Mouse (Mus musculus) lung, adult 2 months (tissue): ENCODE measurements around the gene Kmt2b. TPM values are rescaled to one million over a fixed set of nuclear protein-coding genes. Genes with fewer than 3 reads are reported as not detected.

ENCODE experiments used
- DNase-seq: peaks from one replicate; pipeline ENCODE4 v3.0.0; 2022
- H3K4me1 ChIP-seq: fragments of 200-500 bp; 2 replicates; pipeline ENCODE4 v1.6.1; 2011; ENCODE audit warnings: low read length; ENCODE audit not compliant: control insufficient read depth, insufficient read depth
- H3K4me3 ChIP-seq: fragments of 200-500 bp; replicated peaks from 2 replicates; pipeline ENCODE3; 2011; ENCODE audit warnings: low read depth, mild to moderate bottlenecking, control low read depth, low read length; ENCODE audit errors: extremely low read depth
- CTCF ChIP-seq: fragments of 200-500 bp; IDR thresholded peaks from 2 replicates; pipeline ENCODE4 v1.5.1; 2011; ENCODE audit warnings: mild to moderate bottlenecking, low read length, control low read depth; ENCODE audit not compliant: insufficient read depth
- POLR2A ChIP-seq: fragments of 200-500 bp; IDR thresholded peaks from 2 replicates; pipeline ENCODE4 v1.6.1; 2011; ENCODE audit warnings: low read depth, mild to moderate bottlenecking, control low read depth, low read length, borderline replicate concordance; ENCODE audit errors: extremely low read depth
- WGBS: fragments of 180-500 bp; shearing (Covaris S2); methylation state at CpG from one replicate; pipeline ENCODE4 v1.1.7; 2018; 5-methylcytosine and 5-hydroxymethylcytosine counted together
- polyA plus RNA-seq: library from polyadenylated mRNA; depleted of rRNA; stranded (reverse); fragments of >200 nt; gene quantifications from 2 replicates; pipeline ENCODE4 v1.2.3, GENCODE M21; 2012; rRNA removed

Kmt2b gene
- polyA plus RNA-seq, 1 experiment: 58.6 TPM

GRCm38 (mm10) chr7:30526981-30527380 lies 61.5 kb downstream of the Kmt2b start:
- no peak for TF ChIP-seq POLR2A
- no peak for TF ChIP-seq CTCF
- H3K4me3 ChIP-seq: no peak overlapping the region
- 89% methylated on average over 14 of the region's 14 CpGs for WGBS
- no peak for DNase-seq
- H3K4me1 ChIP-seq: peaks cover 3% of the 10 kb centered on the region; the same call in 1 of the 2 replicates

- Histone ChIP-seq H3K4me1 (peaks cover 3% of the 10 kb centered on the region; the same call in 1 of the 2 replicates), H3K4me3 (peak overlapping the region; percentile 22)
- WGBS: 47% methylated on average over 17 of the region's 17 CpGs
- TF ChIP-seq POLR2A (no peak), CTCF (no peak)
- no peak for DNase-seq
Measured at GRCm38 (mm10) chr7:30526399-30526798, 62.1 kb downstream of the Kmt2b start.

DNA sequence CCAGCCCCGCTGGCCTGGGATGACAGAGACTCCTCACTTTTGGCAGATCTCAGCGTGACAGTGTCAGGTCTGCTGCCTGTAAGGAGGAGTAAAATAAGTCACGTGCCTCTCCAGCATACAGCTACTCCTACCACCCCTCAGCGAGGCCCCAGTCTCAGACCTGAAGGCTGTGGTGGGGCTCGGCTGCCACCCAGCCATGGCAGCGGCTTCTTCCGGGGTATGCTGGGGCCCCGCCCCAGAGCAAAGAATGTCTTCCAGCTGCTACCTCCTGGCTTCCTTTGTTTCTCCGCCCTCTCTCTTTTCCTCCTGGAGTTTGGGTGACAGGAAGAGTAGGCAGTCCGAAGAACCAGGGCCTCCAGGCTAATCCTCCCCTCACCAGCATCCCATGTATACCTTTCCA lies 62.6 kb downstream of the Kmt2b start:
- H3K4me3 ChIP-seq: peak overlapping the region; percentile 41
- DNase-seq: peak; percentile 37
- 31% methylated on average over 10 of the region's 10 CpGs for WGBS
- no peak for TF ChIP-seq CTCF
- TF ChIP-seq POLR2A: 0 out of 2 replicates have a peak, but pooled peaks have one; percentile 3
- peaks cover 3% of the 10 kb centered on the region; the same call in 1 of the 2 replicates for H3K4me1 ChIP-seq

- 75% methylated on average over 6 of the region's 6 CpGs for WGBS
- Histone ChIP-seq H3K4me3 (no peak overlapping the region), H3K4me1 (peaks cover 3% of the 10 kb centered on the region; the same call in 1 of the 2 replicates)
- DNase-seq: no peak
- TF ChIP-seq CTCF: no peak
- no peak for TF ChIP-seq POLR2A
Measured at GRCm38 (mm10) chr7:30524487-30524886, 64.0 kb downstream of the Kmt2b start.

DNA sequence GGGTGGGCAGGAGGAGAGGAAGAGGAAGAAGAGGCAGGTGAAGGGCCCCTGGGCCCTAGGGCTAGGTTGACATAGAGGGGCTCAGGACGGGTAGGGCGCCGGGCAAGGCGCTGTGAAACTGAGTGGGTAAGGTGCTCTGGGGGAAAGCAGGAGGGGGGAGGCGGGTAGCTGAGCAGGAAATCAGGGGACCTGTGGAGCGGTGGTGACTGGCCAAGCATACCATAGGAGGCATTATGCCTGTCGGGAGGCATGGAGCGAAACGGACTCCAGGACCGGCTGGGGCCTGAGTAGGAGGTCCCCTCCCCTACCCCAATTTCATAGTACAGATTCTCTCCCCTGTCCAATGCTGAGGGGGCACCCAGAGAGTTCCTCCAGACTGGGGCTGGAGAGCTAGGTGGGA lies 65.7 kb downstream of the Kmt2b start:
- peaks cover 3% of the 10 kb centered on the region; the same call in 1 of the 2 replicates for H3K4me1 ChIP-seq
- DNase-seq: no peak
- WGBS: 92% methylated on average over 10 of the region's 10 CpGs
- no peak for TF ChIP-seq CTCF
- no peak for TF ChIP-seq POLR2A
- no peak overlapping the region for H3K4me3 ChIP-seq

- no peak overlapping the region for H3K4me3 ChIP-seq
- TF ChIP-seq CTCF (no peak), POLR2A (no peak)
- WGBS: 68% methylated on average over 5 of the region's 5 CpGs
- DNase-seq: no peak
- no peaks in the 10 kb centered on the region; the same call in 1 of the 2 replicates for H3K4me1 ChIP-seq
Measured at GRCm38 (mm10) chr7:30520856-30521255, 67.7 kb downstream of the Kmt2b start.

- 73% methylated on average over 4 of the region's 4 CpGs for WGBS
- TF ChIP-seq POLR2A (no peak), CTCF (no peak)
- DNase-seq: no peak
- Histone ChIP-seq H3K4me3 (no peak overlapping the region), H3K4me1 (no peaks in the 10 kb centered on the region)
Measured at GRCm38 (mm10) chr7:30520396-30520795, 68.1 kb downstream of the Kmt2b start.

Other genes with a start within 250 kb of the Kmt2b start
- gene Lrfn3, start 226.0 kb downstream of the Kmt2b start, polyA plus RNA-seq: 8.7 and 10.9 TPM in 2 replicates
- 328 and 425 TPM in 2 replicates for gene Tyrobp, start 175.0 kb downstream of the Kmt2b start, polyA plus RNA-seq
- 33.9 and 37.1 TPM in 2 replicates for gene Hcst, start 168.9 kb downstream of the Kmt2b start, polyA plus RNA-seq
- gene Nfkbid, start 167.0 kb downstream of the Kmt2b start, polyA plus RNA-seq: 7.2 and 8.6 TPM in 2 replicates
- gene Aplp1, start 143.2 kb downstream of the Kmt2b start, polyA plus RNA-seq: 9.5 and 11.8 TPM in 2 replicates
- gene Kirrel2, start 131.0 kb downstream of the Kmt2b start, polyA plus RNA-seq: not detected in 2 replicates
- not detected in 2 replicates for gene Nphs1, start 130.4 kb downstream of the Kmt2b start, polyA plus RNA-seq
- 0.12 TPM in 1 of 2 replicates, not detected in the other for gene Prodh2, start 95.1 kb downstream of the Kmt2b start, polyA plus RNA-seq
- gene Arhgap33, start 53.7 kb downstream of the Kmt2b start, polyA plus RNA-seq: 21.4 and 24.0 TPM in 2 replicates
- gene Hspb6, start 36.5 kb downstream of the Kmt2b start, polyA plus RNA-seq: 50.5 and 129 TPM in 2 replicates
- gene Proser3, start 36.4 kb downstream of the Kmt2b start, polyA plus RNA-seq: 10.2 and 12.4 TPM in 2 replicates
- 27.1 and 29.4 TPM in 2 replicates for gene Lin37, start 28.9 kb downstream of the Kmt2b start, polyA plus RNA-seq
- 47.6 and 50.1 TPM in 2 replicates for gene U2af1l4, start 25.4 kb downstream of the Kmt2b start, polyA plus RNA-seq
- 2.2 and 3.9 TPM in 2 replicates for gene Gm49396, start 25.4 kb downstream of the Kmt2b start, polyA plus RNA-seq
- gene Psenen, start 25.1 kb downstream of the Kmt2b start, polyA plus RNA-seq: 92.5 and 133 TPM in 2 replicates
- gene Igflr1, start 23.3 kb downstream of the Kmt2b start, polyA plus RNA-seq: 9.6 and 12.0 TPM in 2 replicates
- gene Zbtb32, start 10.2 kb upstream of the Kmt2b start, polyA plus RNA-seq: 5.1 and 5.7 TPM in 2 replicates
- gene Upk1a, start 24.1 kb upstream of the Kmt2b start, polyA plus RNA-seq: 8.5 and 8.6 TPM in 2 replicates
- gene Cox6b1, start 37.4 kb upstream of the Kmt2b start, polyA plus RNA-seq: 183 and 273 TPM in 2 replicates
- gene Etv2, start 47.1 kb upstream of the Kmt2b start, polyA plus RNA-seq: not detected in 2 replicates
- gene Rbm42, start 61.6 kb upstream of the Kmt2b start, polyA plus RNA-seq: 78.0 and 79.7 TPM in 2 replicates
- gene Haus5, start 76.3 kb upstream of the Kmt2b start, polyA plus RNA-seq: 9.9 and 13.0 TPM in 2 replicates
- not detected in 2 replicates for gene Pmis2, start 82.9 kb upstream of the Kmt2b start, polyA plus RNA-seq
- gene 2200002J24Rik, start 110.2 kb upstream of the Kmt2b start, polyA plus RNA-seq: not detected in 2 replicates
- gene Atp4a, start 123.5 kb upstream of the Kmt2b start, polyA plus RNA-seq: not detected in 2 replicates
- gene Tmem147, start 140.8 kb upstream of the Kmt2b start, polyA plus RNA-seq: 122 and 154 TPM in 2 replicates
- gene Gapdhs, start 155.0 kb upstream of the Kmt2b start, polyA plus RNA-seq: 0.27 and 0.40 TPM in 2 replicates
- gene Sbsn, start 162.7 kb upstream of the Kmt2b start, polyA plus RNA-seq: 3.8 and 60.4 TPM in 2 replicates
- gene Dmkn, start 175.0 kb upstream of the Kmt2b start, polyA plus RNA-seq: 43.8 and 486 TPM in 2 replicates
- gene Krtdap, start 199.2 kb upstream of the Kmt2b start, polyA plus RNA-seq: 307 TPM in 1 of 2 replicates, not detected in the other
- gene Ffar2, start 235.0 kb upstream of the Kmt2b start, polyA plus RNA-seq: 3.0 and 5.2 TPM in 2 replicates